Mouse (Mus musculus) heart, postnatal 0 days (tissue): ENCODE measurements around the gene Polr3c.

Experiments
- CTCF ChIP-seq: IDR thresholded peaks from 2 replicates; pipeline ENCODE4 v1.5.1; 2016; ENCODE audit warnings: antibody characterized with exemption, control low read depth, low read depth
- EP300 ChIP-seq: IDR thresholded peaks from 2 replicates; pipeline ENCODE4 v1.6.1; 2016; ENCODE audit warnings: antibody characterized with exemption, low read depth

- TF ChIP-seq CTCF (no peak), EP300 (no peak)
Measured at GRCm38 (mm10) chr3:96737013-96737740, 9.7 kb upstream of the Polr3c start.
